8 mouse cellular contexts compared by ENCODE assay signal in genomic region chr6:86126953-86127581, GRCm38 (mm10).
DNase-seq lines count a peak whose midpoint lies in the region; ATAC-seq lines count a peak whose summit lies in the region.
"Had no signal": no experiment of that assay in that cellular context is flagged by ENCODE, and none has a peak within 500 bp of the region (broad histone marks: within the 10 kb centered on the region; RNA-seq: fewer than 3 reads in every experiment).

No protein-coding gene starts in this region.

- no peak overlapping the region for H3K27ac ChIP-seq in forebrain, embryonic 16.5 days (ENCODE audit: low read length)

- no peak overlapping the region for H3K4me3 ChIP-seq in forebrain, embryonic 16.5 days (replicated peaks; ENCODE audit: low read length)
- H3K4me3 ChIP-seq: myocyte had no signal

- no peaks in the 10 kb centered on the region for H3K27me3 ChIP-seq in forebrain, embryonic 16.5 days (replicated peaks; ENCODE audit: control insufficient read depth, insufficient read depth, low read length)

- no peaks in the 10 kb centered on the region for H3K4me1 ChIP-seq in forebrain, embryonic 16.5 days (replicated peaks; ENCODE audit: control insufficient read depth, insufficient read depth, low read length)

- no peaks in the 10 kb centered on the region for H3K9me3 ChIP-seq in forebrain, embryonic 16.5 days (ENCODE audit: control insufficient read depth, low read length)

- H3K4me2 ChIP-seq in forebrain, embryonic 16.5 days (ENCODE audit: low read length), result no peak overlapping the region

- no peaks in the 10 kb centered on the region for H3K36me3 ChIP-seq in forebrain, embryonic 16.5 days (ENCODE audit: control insufficient read depth, insufficient read depth)

- H3K9ac ChIP-seq in forebrain, embryonic 16.5 days (replicated peaks; ENCODE audit: low read depth, low read length), result no peak overlapping the region

- peak; percentile 51 for DNase-seq in urinary bladder, postnatal 14 days (ENCODE audit: low spot score)
- no peak for DNase-seq in urinary bladder, adult 2 months (ENCODE audit: low spot score)
- DNase-seq in adrenal gland, postnatal 14 days, result peak; percentile 81
- DNase-seq in kidney, postnatal 36 days, result peak; percentile 47 to 71
- peak; percentile 78 to 80 for DNase-seq in right cerebral cortex, postnatal 10 days (ENCODE audit: low spot score in 2 of 2)

- 0 out of 2 replicates have a peak, but pooled peaks have one; percentile 26 for ATAC-seq in forebrain, embryonic 16.5 days
- ATAC-seq in megakaryocyte progenitor cell, adult 5-6 weeks (replicated peaks; ENCODE audit: poor library complexity), result peak; percentile 32; the same call in 1 of the 2 replicates

- 57% methylated on average over 2 of the region's 2 CpGs for WGBS in forebrain, embryonic 16.5 days
